In genomic region chr8:110521851-110522250, GRCm38 (mm10) we compare ENCODE assay signal across 23 mouse cellular contexts.
"Had no signal": no experiment of that assay in that cellular context is flagged by ENCODE, and none has a peak within 500 bp of the region (broad histone marks: within the 10 kb centered on the region; RNA-seq: fewer than 3 reads in every experiment).

No protein-coding gene starts in this region.

- DNase-seq: gastrocnemius, postnatal 14 days; gastrocnemius, postnatal 36 days; heart, adult 2 months; heart, postnatal 10 days; kidney, adult 11 months; kidney, adult 2 months; kidney, adult 9 months; kidney, postnatal 14 days; kidney, postnatal 36 days; layer of hippocampus, adult 9-11 months; layer of hippocampus, postnatal 36 days; left cerebral cortex, postnatal 4 days had no signal

- H3K9ac ChIP-seq: heart, embryonic 12.5 days; hindbrain, embryonic 13.5 days; hindbrain, embryonic 15.5 days; kidney, embryonic 15.5 days; limb, embryonic 13.5 days; limb, embryonic 15.5 days; liver, embryonic 12.5 days; liver, embryonic 14.5 days had no signal

- H3K9me3 ChIP-seq: heart, embryonic 12.5 days; hindbrain, embryonic 13.5 days; hindbrain, embryonic 15.5 days; kidney, embryonic 15.5 days; limb, embryonic 13.5 days; limb, embryonic 15.5 days; liver, embryonic 12.5 days had no signal

- H3K4me1 ChIP-seq: hindbrain, embryonic 13.5 days; hindbrain, embryonic 15.5 days; limb, embryonic 13.5 days; limb, embryonic 15.5 days; liver, embryonic 12.5 days had no signal

- H3K36me3 ChIP-seq: heart, embryonic 12.5 days; hindbrain, embryonic 13.5 days; hindbrain, embryonic 15.5 days; kidney, embryonic 15.5 days; limb, embryonic 13.5 days; limb, embryonic 15.5 days; liver, embryonic 12.5 days had no signal

- ATAC-seq: hindbrain, postnatal 0 days; intestine, embryonic 16.5 days; liver, embryonic 12.5 days had no signal

- H3K27ac ChIP-seq: heart, adult 2 months; hindbrain, embryonic 13.5 days; hindbrain, embryonic 15.5 days; hindbrain, postnatal 0 days; kidney, embryonic 15.5 days; kidney, postnatal 0 days; limb, embryonic 13.5 days; limb, embryonic 15.5 days; liver, embryonic 12.5 days; liver, embryonic 14.5 days had no signal

- H3K27me3 ChIP-seq: heart, embryonic 12.5 days; hindbrain, embryonic 13.5 days; hindbrain, embryonic 15.5 days; kidney, embryonic 15.5 days; limb, embryonic 13.5 days; limb, embryonic 15.5 days; liver, embryonic 12.5 days had no signal

- H3K4me3 ChIP-seq: heart, adult 2 months; heart, embryonic 12.5 days; hindbrain, embryonic 13.5 days; hindbrain, embryonic 15.5 days; kidney, embryonic 15.5 days; limb, embryonic 13.5 days; limb, embryonic 15.5 days; liver, embryonic 12.5 days had no signal

- H3K4me2 ChIP-seq: heart, embryonic 12.5 days; hindbrain, embryonic 13.5 days; hindbrain, embryonic 15.5 days; kidney, embryonic 15.5 days; limb, embryonic 13.5 days; limb, embryonic 15.5 days; liver, embryonic 12.5 days had no signal
